Mouse (Mus musculus) intestine, embryonic 14.5 days (tissue): ENCODE results near the gene Apod. TPM values are rescaled to one million over a fixed set of nuclear protein-coding genes. Genes with fewer than 3 reads are reported as not detected.
A peak's percentile ranks its signal among the peaks of the same experiment; 100 is the strongest.

Experiments
- ATAC-seq: fragments of 200-750 bp; cut with Nextera tagmentation; replicated peaks from 2 replicates; pipeline ENCODE4 v1.8.0; 2017; ENCODE audit warnings: low read depth, moderate number of reproducible peaks, moderate TSS enrichment, moderate library complexity; ENCODE audit not compliant: low FRiP score, low TSS enrichment
- DNase-seq: peaks from one replicate; pipeline ENCODE4 v3.0.0-alpha.2; 2018; ENCODE audit warnings: low spot score
- H3K27ac ChIP-seq: fragments of 300-500 bp; sonication (generic); 2 replicates; pipeline ENCODE4 v1.5.1; 2014; ENCODE audit warnings: low read depth, mild to moderate bottlenecking, control low read depth
- H3K27me3 ChIP-seq: fragments of 300-500 bp; sonication (generic); replicated peaks from 2 replicates; pipeline ENCODE4 v1.6.1; 2014; ENCODE audit warnings: low read length, control low read depth; ENCODE audit not compliant: control insufficient read depth, insufficient read depth
- H3K36me3 ChIP-seq: fragments of 300-500 bp; sonication (generic); 2 replicates; pipeline ENCODE4 v1.6.1; 2014; ENCODE audit warnings: low read length, control low read depth; ENCODE audit not compliant: control insufficient read depth, insufficient read depth
- H3K4me1 ChIP-seq: fragments of 300-500 bp; sonication (generic); replicated peaks from 2 replicates; pipeline ENCODE4 v1.6.1; 2014; ENCODE audit warnings: low read length, control low read depth, mixed read lengths; ENCODE audit not compliant: control insufficient read depth, insufficient read depth
- H3K4me2 ChIP-seq: fragments of 300-500 bp; sonication (generic); 2 replicates; pipeline ENCODE4 v1.6.1; 2014; ENCODE audit warnings: low read length
- H3K4me3 ChIP-seq: fragments of 300-500 bp; sonication (generic); 2 replicates; pipeline ENCODE4 v1.5.1; 2014; ENCODE audit warnings: low read depth, low read length, control low read depth, mixed read lengths
- H3K9ac ChIP-seq: fragments of 300-500 bp; sonication (generic); 2 replicates; pipeline ENCODE4 v1.6.1; 2014; ENCODE audit warnings: mild to moderate bottlenecking, low read length
- H3K9me3 ChIP-seq: fragments of 300-500 bp; sonication (generic); 2 replicates; pipeline ENCODE4 v1.6.1; 2016; ENCODE audit warnings: low read length, control low read depth; ENCODE audit not compliant: control insufficient read depth
- WGBS: fragments of 180-500 bp; shearing (Covaris S2); extraction: QIAGEN DNeasy Blood & Tissue Kit; methylation state at CpG from one replicate; pipeline ENCODE4 v1.1.7; 2014; 5-methylcytosine and 5-hydroxymethylcytosine counted together
- polyA plus RNA-seq: library from polyadenylated mRNA; unstranded; fragments of >200 nt; fragmentation: Nextera tagmentation; extraction: Ambion mirVana; gene quantifications from 2 replicates; pipeline ENCODE4 v1.2.1, GENCODE M21; 2014

Gene Apod
- polyA plus RNA-seq, 1 experiment from 2014 or later, result 0.49 TPM

- H3K9me3 ChIP-seq, result no peaks in the 10 kb centered on the region
- H3K4me1 ChIP-seq, result peaks cover 12% of the 10 kb centered on the region; the same call in 1 of the 2 replicates
- WGBS, result 56% methylated on average over 7 of the region's 7 CpGs
- H3K36me3 ChIP-seq, result no peaks in the 10 kb centered on the region
- no peak overlapping the region for H3K9ac ChIP-seq
- no peak overlapping the region for H3K27ac ChIP-seq
- H3K27me3 ChIP-seq, result no peaks in the 10 kb centered on the region
- no peak overlapping the region for H3K4me2 ChIP-seq
- ATAC-seq (no peak), DNase-seq (no peak)
- no peak overlapping the region for H3K4me3 ChIP-seq
Measured at GRCm38 (mm10) chr16:31300467-31300866, 14.1 kb downstream of the Apod start.

GRCm38 (mm10) chr16:31299960-31300353 lies 14.7 kb downstream of the Apod start:
- Histone ChIP-seq H3K4me1 (peaks cover 12% of the 10 kb centered on the region; the same call in 1 of the 2 replicates), H3K4me2 (no peak overlapping the region), H3K9me3 (no peaks in the 10 kb centered on the region), H3K27ac (no peak overlapping the region), H3K9ac (no peak overlapping the region), H3K27me3 (no peaks in the 10 kb centered on the region), H3K4me3 (no peak overlapping the region), H3K36me3 (no peaks in the 10 kb centered on the region)
- WGBS, result 46% methylated on average over 3 of the region's 3 CpGs
- ATAC-seq, result no peak
- no peak for DNase-seq

- Histone ChIP-seq H3K4me3 (no peak overlapping the region), H3K4me2 (no peak overlapping the region), H3K9me3 (no peaks in the 10 kb centered on the region), H3K4me1 (peaks cover 12% of the 10 kb centered on the region; the same call in 1 of the 2 replicates), H3K27me3 (no peaks in the 10 kb centered on the region), H3K27ac (no peak overlapping the region), H3K36me3 (no peaks in the 10 kb centered on the region), H3K9ac (no peak overlapping the region)
- peak; percentile 60 for DNase-seq
- 36% methylated on average over 11 of the region's 11 CpGs for WGBS
- no peak for ATAC-seq
Measured at GRCm38 (mm10) chr16:31299164-31299959, 15.2 kb downstream of the Apod start.

GRCm38 (mm10) chr16:31297113-31297512 lies 17.5 kb downstream of the Apod start:
- WGBS, result 93% methylated on average over 7 of the region's 7 CpGs
- ATAC-seq, result no peak
- DNase-seq, result no peak

GRCm38 (mm10) chr16:31293761-31294160 lies 20.8 kb downstream of the Apod start:
- 64% methylated on average over 4 of the region's 4 CpGs for WGBS
- Histone ChIP-seq H3K27me3 (no peaks in the 10 kb centered on the region), H3K4me1 (peaks cover 11% of the 10 kb centered on the region), H3K9me3 (no peaks in the 10 kb centered on the region), H3K4me2 (no peak overlapping the region), H3K36me3 (no peaks in the 10 kb centered on the region), H3K27ac (no peak overlapping the region), H3K9ac (no peak overlapping the region), H3K4me3 (no peak overlapping the region)
- no peak for ATAC-seq
- no peak for DNase-seq

More at GRCm38 (mm10) chr16:31297113-31297512, 17.5 kb downstream of the Apod start:
- no peak overlapping the region for H3K9ac ChIP-seq
- no peaks in the 10 kb centered on the region for H3K9me3 ChIP-seq
- no peak overlapping the region for H3K27ac ChIP-seq
- no peaks in the 10 kb centered on the region for H3K27me3 ChIP-seq
- H3K4me1 ChIP-seq, result peaks cover 12% of the 10 kb centered on the region; the same call in 1 of the 2 replicates
- H3K4me2 ChIP-seq, result no peak overlapping the region
- no peaks in the 10 kb centered on the region for H3K36me3 ChIP-seq
- no peak overlapping the region for H3K4me3 ChIP-seq

- DNase-seq, result no peak
- Histone ChIP-seq H3K4me2 (no peak overlapping the region), H3K9me3 (no peaks in the 10 kb centered on the region), H3K27ac (peak overlapping the region; percentile 62; the same call in 1 of the 2 replicates), H3K9ac (no peak overlapping the region), H3K36me3 (no peaks in the 10 kb centered on the region), H3K27me3 (no peaks in the 10 kb centered on the region), H3K4me3 (no peak overlapping the region), H3K4me1 (peaks cover 11% of the 10 kb centered on the region)
- WGBS, result 74% methylated on average over 7 of the region's 7 CpGs
- ATAC-seq, result no peak
Measured at GRCm38 (mm10) chr16:31290751-31291365, 23.8 kb downstream of the Apod start.

- Histone ChIP-seq H3K27ac (peak overlapping the region; percentile 62; the same call in 1 of the 2 replicates), H3K9me3 (no peaks in the 10 kb centered on the region), H3K4me2 (0 out of 2 replicates have a peak overlapping the region, but pooled peaks have one; percentile 6), H3K36me3 (no peaks in the 10 kb centered on the region), H3K27me3 (no peaks in the 10 kb centered on the region), H3K4me3 (no peak overlapping the region), H3K9ac (no peak overlapping the region), H3K4me1 (peaks cover 11% of the 10 kb centered on the region)
- 27% methylated on average over 10 of the region's 10 CpGs for WGBS
- DNase-seq (peak; percentile 74), ATAC-seq (peak; percentile 70; the same call in 1 of the 2 replicates)
Measured at GRCm38 (mm10) chr16:31290281-31290680, 24.3 kb downstream of the Apod start.

GRCm38 (mm10) chr16:31287712-31288111 lies 26.9 kb downstream of the Apod start:
- 68% methylated on average over 3 of the region's 3 CpGs for WGBS
- no peak for DNase-seq
- H3K9ac ChIP-seq, result no peak overlapping the region
- H3K27me3 ChIP-seq, result no peaks in the 10 kb centered on the region
- H3K4me1 ChIP-seq, result peaks cover 11% of the 10 kb centered on the region
- no peaks in the 10 kb centered on the region for H3K36me3 ChIP-seq
- H3K27ac ChIP-seq, result no peak overlapping the region
- no peak overlapping the region for H3K4me2 ChIP-seq
- ATAC-seq, result no peak
- H3K9me3 ChIP-seq, result no peaks in the 10 kb centered on the region
- H3K4me3 ChIP-seq, result no peak overlapping the region
